Mouse (Mus musculus) thymus, adult 2 months (tissue): Measurements from ENCODE around the gene Mlec.

Source experiments
- CTCF ChIP-seq: fragments of 200-500 bp; IDR thresholded peaks from 2 replicates; pipeline ENCODE4 v1.5.1; 2012; ENCODE audit warnings: mild to moderate bottlenecking, control low read depth, low read length, moderate library complexity, borderline replicate concordance; ENCODE audit not compliant: control insufficient read depth, poor library complexity, insufficient read depth; ENCODE audit errors: extremely low read depth
- POLR2A ChIP-seq: fragments of 200-500 bp; IDR thresholded peaks from 2 replicates; pipeline ENCODE4 v1.6.1; 2012; ENCODE audit warnings: mild to moderate bottlenecking, low read length, control low read depth, moderate library complexity; ENCODE audit not compliant: control insufficient read depth, poor library complexity, insufficient read depth; ENCODE audit errors: extremely low read depth

GRCm38 (mm10) chr5:115133358-115134066 lies 24.5 kb downstream of the Mlec start:
- TF ChIP-seq CTCF (no peak), POLR2A (no peak)
